Mouse (Mus musculus) cerebellum, adult 2 months (tissue): Measurements from ENCODE around the gene Gfpt2. TPM values are rescaled to one million over a fixed set of nuclear protein-coding genes. Genes with fewer than 3 reads are reported as not detected.

Source experiments
- DNase-seq, 2 experiments: peaks; one replicate each; pipeline ENCODE4 v3.0.0; 2021
- H3K27ac ChIP-seq: fragments of 200-500 bp; 2 replicates; pipeline ENCODE4 v1.5.1; 2012; ENCODE audit warnings: low read length, control low read depth, inconsistent platforms; ENCODE audit not compliant: insufficient read depth
- H3K27me3 ChIP-seq: fragments of 200-500 bp; 2 replicates; pipeline ENCODE4 v1.6.1; 2012; ENCODE audit warnings: inconsistent platforms, mild to moderate bottlenecking, low read length, moderate library complexity; ENCODE audit not compliant: control insufficient read depth, insufficient read depth
- H3K4me1 ChIP-seq: fragments of 200-500 bp; 2 replicates; pipeline ENCODE4 v1.6.1; 2011; ENCODE audit warnings: low read length; ENCODE audit not compliant: control insufficient read depth, insufficient read depth
- H3K4me3 ChIP-seq: fragments of 200-500 bp; replicated peaks from 2 replicates; pipeline ENCODE3; 2011; ENCODE audit warnings: mild to moderate bottlenecking, low read depth, low read length, control low read depth; ENCODE audit not compliant: insufficient read depth
- CTCF ChIP-seq: fragments of 200-500 bp; IDR thresholded peaks from 2 replicates; pipeline ENCODE4 v1.5.1; 2011; ENCODE audit warnings: low read depth, mild to moderate bottlenecking, control low read depth, low read length, moderate library complexity, borderline replicate concordance; ENCODE audit not compliant: insufficient read depth
- POLR2A ChIP-seq: fragments of 200-500 bp; IDR thresholded peaks from 2 replicates; pipeline ENCODE4 v1.6.1; 2011; ENCODE audit warnings: low read length, control low read depth, borderline replicate concordance; ENCODE audit not compliant: insufficient read depth
- WGBS: fragments of 180-500 bp; shearing (Covaris S2); methylation state at CpG from one replicate; pipeline ENCODE4 v1.1.7; 2018; 5-methylcytosine and 5-hydroxymethylcytosine counted together
- polyA plus RNA-seq: library from polyadenylated mRNA; depleted of rRNA; stranded (reverse); fragments of >200 nt; gene quantifications from 2 replicates; pipeline ENCODE4 v1.2.3, GENCODE M21; 2012; rRNA removed

Gene Gfpt2
- polyA plus RNA-seq, 1 experiment = 2.8 TPM

GRCm38 (mm10) chr11:49876948-49877817 is 83.2 kb downstream of the Gfpt2 start:
- DNase-seq = peak; percentile 59 to 69
- H3K27ac ChIP-seq = peak overlapping the region; percentile 84
- 17% methylated on average over 8 of the region's 8 CpGs for WGBS

GRCm38 (mm10) chr11:49879950-49880642 is 86.1 kb downstream of the Gfpt2 start:
- peaks cover 14% of the 10 kb centered on the region for H3K4me1 ChIP-seq

More at GRCm38 (mm10) chr11:49876948-49877817, 83.2 kb downstream of the Gfpt2 start:
- Histone ChIP-seq H3K4me3 (no peak overlapping the region), H3K4me1 (peaks cover 18% of the 10 kb centered on the region), H3K27me3 (no peaks in the 10 kb centered on the region)
- no peak for TF ChIP-seq CTCF
- TF ChIP-seq POLR2A = no peak

GRCm38 (mm10) chr11:49883394-49883793 is 89.4 kb downstream of the Gfpt2 start:
- no peak overlapping the region for H3K4me3 ChIP-seq
- H3K27me3 ChIP-seq = no peaks in the 10 kb centered on the region
- TF ChIP-seq POLR2A (no peak), CTCF (no peak)
- DNase-seq = no peak
- no peak overlapping the region for H3K27ac ChIP-seq
- WGBS = 95% methylated on average over 3 of the region's 3 CpGs
- H3K4me1 ChIP-seq = no peaks in the 10 kb centered on the region

More at GRCm38 (mm10) chr11:49879950-49880642, 86.1 kb downstream of the Gfpt2 start:
- H3K4me3 ChIP-seq = no peak overlapping the region
- H3K27me3 ChIP-seq = no peaks in the 10 kb centered on the region
- 85% methylated on average over 3 of the region's 3 CpGs for WGBS
- DNase-seq = no peak
- H3K27ac ChIP-seq = no peak overlapping the region
- TF ChIP-seq POLR2A (no peak), CTCF (no peak)

Other genes with a start within 250 kb of the Gfpt2 start
- not detected in 2 replicates for gene Olfr1380, start 237.3 kb upstream of the Gfpt2 start, polyA plus RNA-seq
- 2.2 and 2.3 TPM in 2 replicates for gene Flt4, start 184.9 kb upstream of the Gfpt2 start, polyA plus RNA-seq
- gene Scgb3a1, start 130.6 kb upstream of the Gfpt2 start, polyA plus RNA-seq = 0.40 TPM in 1 of 2 replicates, not detected in the other
- gene Cnot6, start 81.5 kb upstream of the Gfpt2 start, polyA plus RNA-seq = 26.3 and 29.1 TPM in 2 replicates
- gene Mapk9, start 52.6 kb downstream of the Gfpt2 start, polyA plus RNA-seq = 146 and 147 TPM in 2 replicates
- 6.7 and 6.8 TPM in 2 replicates for gene Rasgef1c, start 107.7 kb downstream of the Gfpt2 start, polyA plus RNA-seq
- 76.6 and 77.8 TPM in 2 replicates for gene Rnf130, start 231.2 kb downstream of the Gfpt2 start, polyA plus RNA-seq